Mouse (Mus musculus) right cerebral cortex, postnatal 25 days (tissue): Measurements from ENCODE around the gene Mobp.

Experiments
- DNase-seq: peaks from one replicate; pipeline ENCODE4 v3.0.0; 2022

Mobp gene

GRCm38 (mm10) chr9:120135454-120135853 is 14.1 kb upstream of the Mobp start:
- no peak for DNase-seq

GRCm38 (mm10) chr9:120140652-120141051 is 8.9 kb upstream of the Mobp start:
- DNase-seq: peak; percentile 77

GRCm38 (mm10) chr9:120144474-120144873 is 5.0 kb upstream of the Mobp start:
- no peak for DNase-seq

DNA sequence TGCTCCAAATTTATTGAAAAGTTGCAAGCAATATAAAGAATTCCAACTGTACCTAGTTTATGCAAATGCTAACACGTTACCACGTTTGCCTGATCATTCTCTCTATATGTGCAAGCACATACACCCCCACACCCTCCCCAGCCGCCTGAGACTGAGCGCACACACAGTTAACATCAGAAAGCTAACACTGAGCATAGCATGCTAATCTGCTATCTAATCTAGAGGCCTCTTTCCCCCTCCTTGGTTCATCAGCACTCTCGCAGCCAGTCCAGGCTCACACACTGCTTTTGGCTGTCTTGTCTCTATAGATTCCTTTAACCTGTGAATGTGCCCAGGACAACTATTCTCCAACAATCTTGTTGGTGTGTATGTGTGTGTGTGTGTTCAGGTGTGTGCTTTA is 1.6 kb downstream of the Mobp start:
- no peak for DNase-seq

- DNase-seq: no peak
Observed at GRCm38 (mm10) chr9:120151906-120152399, 2.4 kb downstream of the Mobp start.

DNA sequence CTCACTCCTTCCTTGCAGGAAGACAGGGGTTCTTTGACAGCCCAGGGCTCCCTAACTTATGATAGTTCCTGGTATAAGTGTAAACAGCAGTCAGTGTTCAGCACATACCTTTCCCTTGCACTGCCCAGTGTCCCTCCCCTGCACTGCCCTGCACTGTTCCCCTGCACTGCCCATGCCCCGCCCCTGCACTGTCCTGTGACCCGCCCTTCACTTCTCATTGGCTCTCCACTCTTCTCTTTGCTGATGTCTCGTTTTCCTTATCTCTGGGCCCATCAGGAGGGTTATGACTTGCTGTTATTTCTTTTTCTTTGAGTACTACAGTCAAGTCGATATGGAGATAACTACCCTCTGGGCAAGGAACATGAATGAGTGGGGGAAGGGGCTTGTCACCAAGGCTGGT is 8.5 kb downstream of the Mobp start:
- DNase-seq: no peak

DNA sequence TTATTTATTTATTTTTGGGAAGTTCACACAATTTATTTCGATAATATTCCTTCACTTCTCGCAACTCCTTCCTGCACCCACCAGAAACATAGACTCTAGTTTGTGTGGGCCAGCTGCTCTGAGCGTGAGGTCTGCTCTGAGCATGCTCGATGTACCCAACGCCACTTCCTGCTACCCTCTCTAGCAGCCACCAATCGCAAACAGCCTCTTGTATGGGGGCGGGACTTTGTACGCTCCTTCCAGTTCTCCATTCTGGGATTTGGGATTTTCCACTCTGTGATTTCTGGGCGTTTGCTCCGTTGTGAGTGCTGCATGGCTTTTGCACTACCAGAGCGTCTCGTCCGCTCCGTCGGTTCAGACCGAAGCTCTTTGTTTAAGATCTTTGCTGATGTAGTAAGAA is 14.4 kb downstream of the Mobp start:
- no peak for DNase-seq

GRCm38 (mm10) chr9:120167826-120168225 is 18.3 kb downstream of the Mobp start:
- DNase-seq: no peak

GRCm38 (mm10) chr9:120171295-120171694 is 21.8 kb downstream of the Mobp start:
- DNase-seq: peak; percentile 48

DNA sequence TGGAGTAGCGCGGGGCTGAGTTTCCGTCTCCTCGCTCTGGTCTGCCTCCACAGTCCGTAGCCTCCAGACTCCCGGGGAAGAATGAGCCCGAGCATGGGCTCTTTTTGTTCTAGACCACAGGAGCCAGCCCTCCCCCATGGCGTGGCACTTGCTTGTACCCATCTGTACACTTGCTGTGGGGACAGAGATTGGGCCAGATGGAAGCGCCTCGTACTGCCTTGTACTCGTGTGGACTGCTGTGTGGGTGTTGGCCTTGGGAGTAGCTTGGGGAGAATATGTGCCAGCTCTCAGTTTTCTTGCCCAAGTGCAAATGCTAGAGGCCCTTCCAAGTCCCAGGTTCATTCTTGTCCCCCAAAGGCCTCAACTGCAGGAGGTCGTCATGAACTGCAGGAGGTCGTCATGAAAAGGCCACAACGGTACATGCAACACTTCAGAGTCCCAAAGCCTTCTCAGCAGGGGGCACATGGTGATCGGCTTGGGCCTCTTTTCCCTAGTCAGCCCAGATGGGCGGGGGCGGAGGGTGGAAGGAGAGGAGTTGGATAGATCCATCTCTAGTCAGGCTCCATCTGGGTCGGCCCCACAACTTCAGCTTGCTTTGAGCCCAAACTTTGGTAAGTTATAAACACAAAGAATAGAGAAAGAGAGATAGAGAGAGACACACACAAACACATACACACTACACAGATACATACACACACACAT is 25.1 kb downstream of the Mobp start:
- peak; percentile 44 for DNase-seq

GRCm38 (mm10) chr9:120178813-120179212 is 29.3 kb downstream of the Mobp start:
- no peak for DNase-seq

GRCm38 (mm10) chr9:120184499-120184898 is 35.0 kb downstream of the Mobp start:
- DNase-seq: peak; percentile 68

DNA sequence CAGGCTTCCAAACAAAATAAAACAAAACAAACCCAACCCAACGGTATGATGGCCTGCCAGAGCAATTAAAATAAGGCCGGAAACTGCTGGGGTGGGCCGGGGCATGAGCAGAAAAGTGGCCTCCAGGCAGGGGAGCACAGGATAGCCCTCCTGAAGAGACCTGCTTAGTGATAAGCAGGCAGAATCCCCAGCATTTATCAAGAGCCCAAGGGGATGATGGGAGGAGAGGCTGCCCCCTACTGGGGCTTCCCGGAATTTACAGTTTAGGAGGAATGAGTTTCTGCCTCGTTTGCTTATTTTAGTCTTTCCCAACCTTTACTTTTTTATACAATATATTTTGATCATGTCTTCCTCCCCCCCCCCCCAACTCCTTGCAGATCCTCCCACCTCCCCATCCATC is 37.3 kb downstream of the Mobp start:
- DNase-seq: no peak

GRCm38 (mm10) chr9:120190891-120191290 is 41.4 kb downstream of the Mobp start:
- DNase-seq: no peak

DNA sequence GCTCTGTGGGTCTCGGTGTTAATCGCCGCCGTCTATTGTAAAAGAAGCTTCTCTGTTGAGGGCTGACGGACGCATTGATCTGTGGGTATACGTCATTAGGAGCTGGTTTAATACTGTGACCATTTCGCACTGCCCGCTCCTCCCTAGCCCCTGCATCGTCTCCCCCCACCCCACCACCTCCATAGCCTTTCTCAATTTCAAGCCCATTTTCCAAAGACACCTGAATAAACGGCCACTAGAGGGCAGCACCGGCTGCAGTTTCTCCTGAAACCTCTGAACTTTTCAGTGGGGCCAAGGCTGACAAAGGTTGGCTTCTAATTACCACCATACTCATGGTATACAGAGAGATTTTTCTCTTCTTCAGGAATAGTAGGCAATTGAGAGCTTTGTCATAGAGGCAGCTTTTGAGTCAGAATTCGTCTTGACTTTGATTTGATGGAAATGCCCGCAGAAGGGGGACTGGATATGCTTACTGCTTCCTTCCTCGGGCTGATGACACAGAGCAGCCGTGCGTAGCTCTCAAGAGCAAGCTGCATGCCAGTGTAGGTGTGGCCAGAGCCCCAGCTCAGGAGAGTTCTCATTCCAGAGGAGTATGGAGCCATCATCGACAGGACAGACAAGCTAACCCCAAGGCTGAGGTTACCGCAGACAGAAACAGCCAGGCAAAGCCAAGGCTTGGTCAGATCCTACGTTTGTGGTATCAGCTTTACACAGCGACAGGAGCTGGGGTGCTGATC is 42.0 kb downstream of the Mobp start:
- peak; percentile 82 for DNase-seq

GRCm38 (mm10) chr9:120192742-120193141 is 43.2 kb downstream of the Mobp start:
- DNase-seq: peak; percentile 54

- no peak for DNase-seq
Observed at GRCm38 (mm10) chr9:120200873-120201272, 51.4 kb downstream of the Mobp start.

DNA sequence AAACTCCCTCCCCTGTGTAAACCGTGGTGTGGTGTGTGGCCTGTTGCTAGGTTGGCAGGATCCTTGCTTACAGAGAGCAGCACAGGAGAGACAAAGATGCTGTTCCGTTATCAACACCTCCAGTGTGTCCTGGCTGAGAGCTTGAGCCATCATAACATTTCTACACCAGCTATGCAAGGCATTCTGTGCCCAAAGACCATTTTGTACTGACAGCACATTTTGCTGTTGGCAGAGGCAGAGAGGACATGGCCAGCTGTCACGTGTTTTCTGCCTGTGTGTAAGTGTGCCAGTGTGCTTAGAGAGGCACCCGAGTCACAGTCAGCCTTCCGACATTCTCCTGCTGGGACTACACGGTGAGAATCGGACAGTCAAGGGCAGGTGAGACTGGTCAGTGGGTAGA is 52.2 kb downstream of the Mobp start:
- DNase-seq: no peak

- DNase-seq: no peak
Observed at GRCm38 (mm10) chr9:120202683-120203082, 53.2 kb downstream of the Mobp start.

DNA sequence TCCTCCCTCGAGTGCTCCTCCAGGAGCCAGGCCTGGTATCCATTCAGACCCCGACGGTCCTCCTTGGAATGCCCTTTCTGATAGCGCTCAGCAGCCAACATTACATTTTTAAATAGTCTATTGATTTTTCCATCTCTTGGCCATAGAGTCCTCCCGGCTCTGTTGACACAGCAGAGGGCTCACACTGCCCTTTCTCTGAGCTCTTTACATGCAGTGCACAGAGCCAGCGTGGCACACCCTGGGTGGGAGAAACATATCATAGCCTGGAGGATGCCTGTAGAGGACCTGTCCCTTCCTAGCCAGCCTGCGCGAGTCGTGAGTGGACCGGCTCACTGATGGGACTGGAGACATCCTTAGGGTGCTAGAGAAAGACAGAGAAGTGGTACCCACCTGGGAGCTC is 54.4 kb downstream of the Mobp start:
- DNase-seq: no peak

DNA sequence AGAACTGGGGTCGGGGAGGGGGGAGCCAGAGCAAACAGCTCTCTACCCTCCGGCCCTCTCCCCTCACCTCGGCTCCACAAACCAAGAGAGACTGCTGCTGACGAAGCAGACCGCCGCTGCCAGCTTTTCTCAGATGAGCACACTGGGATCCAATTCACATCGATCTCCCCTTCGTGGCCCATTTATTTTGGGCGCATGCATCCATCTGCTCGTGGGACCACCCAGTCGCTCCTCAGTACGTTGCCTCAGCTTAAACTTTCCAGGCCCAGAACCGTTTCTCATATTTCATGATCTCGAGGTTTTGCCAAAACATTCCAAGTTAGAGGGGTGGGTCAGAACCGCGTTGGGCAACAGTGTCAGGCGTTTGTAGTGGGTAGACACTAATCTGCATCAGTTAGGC is 57.4 kb downstream of the Mobp start:
- no peak for DNase-seq

DNA sequence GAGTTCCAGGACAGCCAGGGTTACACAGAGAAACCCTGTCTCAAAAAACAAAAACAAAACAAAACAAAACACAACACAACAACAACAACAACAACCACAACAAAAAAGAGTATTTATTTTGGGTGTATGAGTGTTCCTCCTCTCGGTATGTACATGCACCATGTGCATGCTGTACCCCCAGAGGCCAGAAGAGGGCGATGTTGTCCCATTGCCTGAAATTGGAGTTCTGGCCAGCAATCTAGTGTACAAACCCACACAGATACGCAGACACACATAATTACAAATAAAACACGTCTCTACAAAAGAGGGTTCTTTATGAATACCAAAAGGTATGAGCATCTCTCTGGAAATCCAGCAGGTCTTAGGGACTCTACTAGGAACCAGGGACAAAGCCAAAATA is 60.6 kb downstream of the Mobp start:
- DNase-seq: no peak

- DNase-seq: no peak
Observed at GRCm38 (mm10) chr9:120210865-120211264, 61.4 kb downstream of the Mobp start.

DNA sequence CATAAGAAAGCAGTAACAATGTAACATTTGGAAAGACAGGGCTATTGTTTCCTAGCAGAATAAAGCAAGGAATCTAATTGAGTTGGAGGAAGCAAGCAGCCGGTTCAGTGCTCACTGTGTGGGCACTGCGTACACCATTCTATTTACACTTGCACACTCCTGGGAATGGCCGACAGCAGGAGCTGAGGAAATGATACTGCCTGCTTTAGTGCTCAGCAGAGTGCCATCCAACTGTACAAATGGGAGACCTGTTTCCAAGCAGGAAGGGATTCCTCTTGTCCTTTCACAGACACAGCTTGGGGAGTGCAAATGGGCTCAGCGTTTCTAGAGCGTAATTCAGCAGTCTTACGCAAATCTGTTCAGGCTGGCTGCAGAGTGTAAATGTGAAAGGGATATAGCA is 63.4 kb downstream of the Mobp start:
- no peak for DNase-seq
